Mouse (Mus musculus) adrenal gland, adult 8-10 months (tissue): ENCODE measurements around the gene Cdkn1a. TPM values are rescaled to one million over a fixed set of nuclear protein-coding genes. Genes with fewer than 3 reads are reported as not detected.
"Not testable (repeated sequence)": the region's sequence is repeated elsewhere in the genome, so short reads cannot be mapped to it uniquely, and the experiment has no call there.

Experiments used
- DNase-seq: peaks from one replicate; pipeline ENCODE4 v3.0.0; 2022
- total RNA-seq, 4 experiments: library from RNA; stranded (reverse); gene quantifications; 2 replicates each; pipeline ENCODE4 v1.2.4; 2022

Gene Cdkn1a
- total RNA-seq, 4 experiments from 2014 or later, result 17.3 to 29.4 (median 24.6) TPM

GRCm38 (mm10) chr17:29083586-29083985, 7.2 kb upstream of the Cdkn1a start:
- no peak for DNase-seq

GRCm38 (mm10) chr17:29084656-29085055, 6.1 kb upstream of the Cdkn1a start:
- DNase-seq, result no peak

GRCm38 (mm10) chr17:29085266-29085665, 5.5 kb upstream of the Cdkn1a start:
- no peak for DNase-seq

GRCm38 (mm10) chr17:29086916-29087315, 3.9 kb upstream of the Cdkn1a start:
- no peak for DNase-seq

GRCm38 (mm10) chr17:29091348-29091944, 670 bp downstream of the Cdkn1a start:
- no peak for DNase-seq

- no peak for DNase-seq
Measured at GRCm38 (mm10) chr17:29092497-29092896, 1.7 kb downstream of the Cdkn1a start.

- peak; percentile 86 for DNase-seq
Measured at GRCm38 (mm10) chr17:29093110-29093952, 2.6 kb downstream of the Cdkn1a start.

GRCm38 (mm10) chr17:29093961-29094309, 3.2 kb downstream of the Cdkn1a start:
- DNase-seq, result no peak

- DNase-seq, result peak; percentile 65
Measured at GRCm38 (mm10) chr17:29094310-29095181, 3.8 kb downstream of the Cdkn1a start.

GRCm38 (mm10) chr17:29095201-29095733, 4.5 kb downstream of the Cdkn1a start:
- peak; percentile 97 for DNase-seq

- DNase-seq, result no peak
Measured at GRCm38 (mm10) chr17:29096245-29096644, 5.5 kb downstream of the Cdkn1a start.

GRCm38 (mm10) chr17:29096851-29097561, 6.2 kb downstream of the Cdkn1a start:
- no peak for DNase-seq

- no peak for DNase-seq
Measured at GRCm38 (mm10) chr17:29098291-29098690, 7.5 kb downstream of the Cdkn1a start.

- no peak for DNase-seq
Measured at GRCm38 (mm10) chr17:29099076-29099475, 8.3 kb downstream of the Cdkn1a start.

- no peak for DNase-seq
Measured at GRCm38 (mm10) chr17:29100627-29101026, 9.9 kb downstream of the Cdkn1a start.

- not testable (repeated sequence) for DNase-seq
Measured at GRCm38 (mm10) chr17:29110356-29110755, 19.6 kb downstream of the Cdkn1a start.

GRCm38 (mm10) chr17:29111332-29111731, 20.6 kb downstream of the Cdkn1a start:
- no peak for DNase-seq

GRCm38 (mm10) chr17:29113591-29114352, 23.0 kb downstream of the Cdkn1a start, which contains the start of gene Rab44:
Gene Rab44, plus strand, starts transcription at chr17:29114145.
- no peak for DNase-seq

GRCm38 (mm10) chr17:29116023-29116422, 25.2 kb downstream of the Cdkn1a start:
- DNase-seq, result no peak

- DNase-seq, result no peak
Measured at GRCm38 (mm10) chr17:29117006-29117648, 26.4 kb downstream of the Cdkn1a start.

- DNase-seq, result no peak
Measured at GRCm38 (mm10) chr17:29118057-29118456, 27.3 kb downstream of the Cdkn1a start.
